9 mouse cellular contexts compared by ENCODE assay signal in the genomic region with DNA sequence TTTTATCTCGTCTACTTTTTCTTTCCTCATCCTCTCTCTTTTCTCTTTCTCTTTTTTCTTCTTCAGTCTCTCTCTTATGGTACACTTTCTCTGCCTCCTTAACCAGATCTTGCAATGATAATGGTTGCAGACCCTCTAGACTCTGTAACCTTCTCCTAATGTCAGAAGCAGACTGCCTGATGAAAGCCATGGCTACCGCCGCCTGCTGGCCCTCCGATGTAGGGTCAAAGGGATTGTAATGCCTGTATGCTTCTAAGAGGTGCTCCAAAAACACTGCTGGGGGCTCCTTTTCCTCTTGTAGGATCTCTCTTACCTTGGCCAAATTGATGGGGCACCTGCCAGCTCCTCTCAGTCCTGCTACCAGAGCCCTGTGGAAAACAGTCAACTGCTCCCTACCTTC. TPM values are rescaled to one million over a fixed set of nuclear protein-coding genes. Genes with fewer than 3 reads are reported as not detected.
"Had no signal": no experiment of that assay in that cellular context is flagged by ENCODE, and none has a peak within 500 bp of the region (broad histone marks: within the 10 kb centered on the region; RNA-seq: fewer than 3 reads in every experiment).

No protein-coding gene starts in this region.

RNA-seq across cellular contexts. Expression of a gene that starts 15.7 kb away (rescaled TPM):
- total RNA-seq: monocyte, adult 5-6 weeks had no signal
- polyA plus RNA-seq: liver, adult 2 months; midbrain, postnatal 0 days; myocyte had no signal

RNA-seq across cellular contexts. Expression of a gene that starts 32.2 kb away (rescaled TPM):
- total RNA-seq: liver, adult 2 months; megakaryocyte, adult 5-6 weeks; monocyte, adult 5-6 weeks had no signal
- polyA plus RNA-seq: limb, embryonic 11.5 days; liver, adult 2 months; liver, embryonic 12.5 days; lung, postnatal 0 days; midbrain, embryonic 10.5 days; myocyte had no signal
